Mouse (Mus musculus) heart, adult 2 months (tissue): Measurements from ENCODE around the gene Mindy4.

Experiments
- EP300 ChIP-seq: fragments of 200-500 bp; IDR thresholded peaks from 2 replicates; pipeline ENCODE4 v1.6.1; 2011; ENCODE audit warnings: low read depth, low read length, control low read depth; ENCODE audit not compliant: insufficient read depth
- POLR2A ChIP-seq: fragments of 200-500 bp; IDR thresholded peaks from 2 replicates; pipeline ENCODE4 v1.6.1; 2011; ENCODE audit warnings: mild to moderate bottlenecking, low read depth, low read length, control low read depth; ENCODE audit not compliant: insufficient read depth

DNA sequence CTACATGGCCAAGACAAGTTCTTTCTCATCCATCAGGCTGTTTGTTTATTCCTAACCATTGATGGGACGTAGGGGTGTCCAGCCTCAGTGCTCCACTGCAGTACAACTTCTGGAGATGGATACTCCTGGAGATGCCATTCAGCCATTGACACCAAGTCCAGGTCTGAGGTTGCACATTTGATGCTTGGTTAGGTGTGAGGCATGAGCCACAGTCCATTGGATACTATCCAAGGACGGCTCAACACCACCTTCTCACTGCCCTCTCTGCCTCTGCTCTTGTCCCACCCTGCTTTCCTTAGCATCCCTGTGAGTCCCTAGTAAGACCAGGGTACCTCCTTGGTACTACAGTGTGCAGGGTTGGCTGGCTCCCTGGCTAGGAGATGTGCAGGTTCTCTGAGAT lies 96.7 kb downstream of the Mindy4 start:
- no peak for TF ChIP-seq EP300
- TF ChIP-seq POLR2A, result no peak
